Mouse (Mus musculus) ES-Bruce4 (cell line): ENCODE measurements around the gene Fign. TPM values are rescaled to one million over a fixed set of nuclear protein-coding genes. Genes with fewer than 3 reads are reported as not detected.

Experiments used
- H3K27ac ChIP-seq: 2 replicates; pipeline ENCODE4 v1.5.1; 2012; ENCODE audit warnings: low read length, inconsistent platforms; ENCODE audit not compliant: insufficient read depth
- H3K27me3 ChIP-seq: 2 replicates; pipeline ENCODE4 v1.6.1; 2012; ENCODE audit warnings: mild to moderate bottlenecking, low read length, inconsistent platforms; ENCODE audit not compliant: control insufficient read depth, poor library complexity, insufficient read depth, severe bottlenecking
- H3K36me3 ChIP-seq: 2 replicates; pipeline ENCODE4 v1.6.1; 2012; ENCODE audit warnings: inconsistent platforms, mild to moderate bottlenecking, low read length, moderate library complexity; ENCODE audit not compliant: control insufficient read depth, poor library complexity, insufficient read depth, severe bottlenecking
- H3K4me1 ChIP-seq: one replicate; pipeline ENCODE4 v1.8.1; 2011; ENCODE audit warnings: low read length; ENCODE audit not compliant: control insufficient read depth, insufficient read depth
- H3K4me3 ChIP-seq: 2 replicates; pipeline ENCODE4 v1.5.1; 2011; ENCODE audit warnings: low read depth, mild to moderate bottlenecking, low read length
- H3K9ac ChIP-seq: 2 replicates; pipeline ENCODE4 v1.6.1; 2012; ENCODE audit warnings: low read depth, mild to moderate bottlenecking, inconsistent platforms; ENCODE audit not compliant: poor library complexity, severe bottlenecking
- H3K9me3 ChIP-seq: replicated peaks from 2 replicates; pipeline ENCODE4 v1.6.1; 2012; ENCODE audit warnings: mild to moderate bottlenecking, low read length, inconsistent platforms; ENCODE audit not compliant: control insufficient read depth, poor library complexity, insufficient read depth, severe bottlenecking
- CTCF ChIP-seq: IDR thresholded peaks from one replicate; pipeline ENCODE4 v1.8.1; 2011; ENCODE audit warnings: low read depth, low read length
- EP300 ChIP-seq: IDR thresholded peaks from 2 replicates; pipeline ENCODE4 v1.6.1; 2011; ENCODE audit warnings: low read depth, low read length; ENCODE audit not compliant: insufficient read depth
- POLR2A ChIP-seq: IDR thresholded peaks from one replicate; pipeline ENCODE4 v1.8.1; 2011; ENCODE audit warnings: low read length; ENCODE audit not compliant: insufficient read depth
- polyA plus RNA-seq: library from polyadenylated mRNA; stranded (reverse); fragments of >200 nt; gene quantifications from 2 replicates; pipeline ENCODE4 v1.2.4, GENCODE M21; 2011; ENCODE audit warnings: low read depth; ENCODE audit not compliant: missing spikeins, insufficient read depth, insufficient read length

Fign gene
- polyA plus RNA-seq, 1 experiment = 4.7 TPM

- Histone ChIP-seq H3K27me3 (no peaks in the 10 kb centered on the region), H3K36me3 (no peaks in the 10 kb centered on the region), H3K9me3 (no peaks in the 10 kb centered on the region), H3K27ac (no peak overlapping the region), H3K4me3 (no peak overlapping the region), H3K9ac (no peak overlapping the region), H3K4me1 (no peaks in the 10 kb centered on the region)
- TF ChIP-seq EP300 (no peak), CTCF (no peak), POLR2A (no peak)
Observed at GRCm38 (mm10) chr2:64035393-64035792, 62.4 kb downstream of the Fign start.

DNA sequence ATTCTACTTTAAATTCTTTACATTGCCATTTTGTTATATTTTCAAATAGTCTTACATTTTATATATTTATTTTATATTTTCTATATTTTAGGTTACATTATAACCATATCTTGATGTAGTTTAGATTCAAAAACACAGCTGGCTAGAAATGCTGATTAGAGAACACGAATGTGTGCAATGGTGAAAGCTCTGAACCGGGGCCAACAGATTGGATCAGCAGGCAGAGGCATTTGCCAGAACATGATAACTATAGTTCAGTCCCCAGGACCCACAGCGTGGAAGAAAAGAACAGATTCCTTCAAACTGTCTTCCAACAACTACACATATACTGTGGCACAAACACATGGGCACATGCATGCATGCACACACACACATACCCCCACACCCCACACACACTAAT lies 64.0 kb downstream of the Fign start:
- no peaks in the 10 kb centered on the region for H3K27me3 ChIP-seq
- H3K4me1 ChIP-seq = no peaks in the 10 kb centered on the region
- H3K27ac ChIP-seq = no peak overlapping the region
- no peaks in the 10 kb centered on the region for H3K36me3 ChIP-seq
- H3K9me3 ChIP-seq = no peaks in the 10 kb centered on the region
- TF ChIP-seq EP300 = no peak
- no peak for TF ChIP-seq POLR2A
- TF ChIP-seq CTCF = no peak
- no peak overlapping the region for H3K4me3 ChIP-seq
- H3K9ac ChIP-seq = no peak overlapping the region

GRCm38 (mm10) chr2:64025961-64026360 lies 71.9 kb downstream of the Fign start:
- H3K4me1 ChIP-seq = no peaks in the 10 kb centered on the region
- H3K9me3 ChIP-seq = no peaks in the 10 kb centered on the region
- H3K27ac ChIP-seq = no peak overlapping the region
- H3K36me3 ChIP-seq = no peaks in the 10 kb centered on the region
- no peak for TF ChIP-seq EP300
- TF ChIP-seq POLR2A = no peak
- TF ChIP-seq CTCF = no peak
- H3K27me3 ChIP-seq = no peaks in the 10 kb centered on the region
- no peak overlapping the region for H3K9ac ChIP-seq
- H3K4me3 ChIP-seq = no peak overlapping the region

DNA sequence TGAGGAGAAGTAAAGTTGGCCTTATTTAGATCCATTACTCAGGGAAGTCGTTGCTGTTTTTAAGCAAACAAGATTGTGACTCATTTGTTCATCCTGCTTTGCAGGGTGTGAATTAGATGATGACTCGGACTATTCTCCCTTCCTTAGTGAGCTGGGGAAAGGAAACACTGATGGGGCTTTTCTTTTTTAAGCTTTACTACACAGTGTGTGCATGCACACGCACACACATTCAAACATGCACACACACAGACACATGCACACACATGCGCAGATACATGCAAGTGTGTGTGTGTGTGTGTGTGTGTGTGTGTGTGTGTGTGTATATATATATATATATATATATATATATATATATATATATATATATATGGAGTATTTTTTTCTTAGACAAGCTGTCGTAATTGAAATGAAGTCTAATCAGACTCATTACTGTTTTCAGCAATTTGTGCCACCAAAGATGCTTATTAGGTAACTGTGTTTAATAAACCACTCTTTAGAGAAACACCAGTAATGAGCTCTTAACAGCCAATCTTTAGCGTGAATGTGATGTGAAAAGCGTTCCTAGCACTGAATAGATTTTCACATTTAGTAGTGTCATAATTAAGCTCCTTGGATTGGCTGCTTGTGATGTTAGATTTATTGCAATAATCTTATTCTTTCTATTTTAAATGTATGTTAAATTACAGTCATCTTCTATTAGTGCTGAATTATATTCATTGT lies 103.4 kb downstream of the Fign start:
- H3K27ac ChIP-seq = no peak overlapping the region
- no peak overlapping the region for H3K9ac ChIP-seq
- H3K4me1 ChIP-seq = no peaks in the 10 kb centered on the region
- no peaks in the 10 kb centered on the region for H3K27me3 ChIP-seq
- H3K36me3 ChIP-seq = no peaks in the 10 kb centered on the region
- no peaks in the 10 kb centered on the region for H3K9me3 ChIP-seq
- no peak for TF ChIP-seq CTCF
- no peak for TF ChIP-seq POLR2A
- TF ChIP-seq EP300 = no peak
- no peak overlapping the region for H3K4me3 ChIP-seq

DNA sequence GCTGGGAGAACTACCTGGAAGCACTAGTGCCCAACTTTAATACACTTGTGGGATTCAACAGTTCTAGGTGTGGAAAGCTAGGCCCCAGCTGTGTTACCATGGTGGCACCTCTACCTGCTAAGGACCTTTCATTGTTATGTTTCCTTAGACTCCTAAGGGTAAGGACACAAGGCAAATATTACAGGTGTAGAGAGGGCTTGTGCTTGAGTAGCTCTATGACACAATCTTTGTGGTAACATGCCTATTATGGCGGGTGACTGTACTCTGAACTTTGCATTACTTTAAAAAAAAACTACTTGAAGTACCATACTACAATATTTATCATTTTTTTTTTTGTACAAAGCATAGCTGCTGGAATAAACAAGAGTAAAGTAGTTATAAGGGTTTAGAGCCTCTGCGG lies 112.4 kb downstream of the Fign start:
- H3K36me3 ChIP-seq = no peaks in the 10 kb centered on the region
- H3K9me3 ChIP-seq = no peaks in the 10 kb centered on the region
- TF ChIP-seq EP300 = no peak
- no peak for TF ChIP-seq CTCF
- TF ChIP-seq POLR2A = no peak

GRCm38 (mm10) chr2:63982351-63982751 lies 115.5 kb downstream of the Fign start:
- H3K9ac ChIP-seq = no peak overlapping the region
- H3K4me3 ChIP-seq = no peak overlapping the region
- no peaks in the 10 kb centered on the region for H3K4me1 ChIP-seq
- H3K27me3 ChIP-seq = no peaks in the 10 kb centered on the region
- no peak for TF ChIP-seq EP300
- no peak for TF ChIP-seq CTCF
- no peak for TF ChIP-seq POLR2A
- H3K9me3 ChIP-seq = no peaks in the 10 kb centered on the region
- H3K36me3 ChIP-seq = no peaks in the 10 kb centered on the region
- H3K27ac ChIP-seq = no peak overlapping the region

More for the DNA sequence above, 112.4 kb downstream of the Fign start:
- H3K4me1 ChIP-seq = no peaks in the 10 kb centered on the region
- no peak overlapping the region for H3K27ac ChIP-seq
- H3K27me3 ChIP-seq = no peaks in the 10 kb centered on the region
- no peak overlapping the region for H3K4me3 ChIP-seq
- H3K9ac ChIP-seq = no peak overlapping the region
